Mouse (Mus musculus) megakaryocyte, embryonic 14.5 days (primary cell): ENCODE measurements around the gene Fam171b. TPM values are rescaled to one million over a fixed set of nuclear protein-coding genes. Genes with fewer than 3 reads are reported as not detected.

Experiments
- H3K27me3 ChIP-seq: replicated peaks from 2 replicates; pipeline ENCODE3; 2012; ENCODE audit warnings: inconsistent platforms
- H3K36me3 ChIP-seq: replicated peaks from 2 replicates; pipeline ENCODE3; 2012; ENCODE audit warnings: low read length, inconsistent platforms, mixed read lengths
- H3K4me1 ChIP-seq: 2 replicates; pipeline ENCODE4 v1.6.1; 2012; ENCODE audit warnings: inconsistent platforms
- H3K4me3 ChIP-seq: replicated peaks from 2 replicates; pipeline ENCODE3; 2012; ENCODE audit warnings: moderate library complexity, mild to moderate bottlenecking, inconsistent platforms
- H3K9me3 ChIP-seq: 2 replicates; pipeline ENCODE4 v1.6.1; 2012; ENCODE audit warnings: inconsistent platforms
- FLI1 ChIP-seq: IDR thresholded peaks from 2 replicates; pipeline ENCODE4 v1.6.1; 2012; ENCODE audit warnings: low read length, inconsistent platforms, mixed read lengths
- GATA1 ChIP-seq: IDR thresholded peaks from 3 replicates; pipeline ENCODE4 v1.6.1; 2012; ENCODE audit warnings: mixed read lengths, low read length, inconsistent platforms, borderline replicate concordance
- polyA plus RNA-seq: library from polyadenylated mRNA; stranded (reverse); fragments of >175 nt; gene quantifications from 2 replicates; pipeline ENCODE4 v1.2.3, GENCODE M21; 2012; ENCODE audit warnings: low replicate concordance; ENCODE audit not compliant: insufficient read depth

The Fam171b gene
- polyA plus RNA-seq, 1 experiment, result not detected

- Histone ChIP-seq H3K36me3 (no peaks in the 10 kb centered on the region), H3K4me1 (peaks cover 19% of the 10 kb centered on the region), H3K27me3 (peaks cover 46% of the 10 kb centered on the region), H3K4me3 (peak overlapping the region; percentile 93), H3K9me3 (no peaks in the 10 kb centered on the region)
- TF ChIP-seq GATA1 (no peak), FLI1 (no peak)
Measured at GRCm38 (mm10) chr2:83813273-83813892, 947 bp downstream of the Fam171b start.

DNA sequence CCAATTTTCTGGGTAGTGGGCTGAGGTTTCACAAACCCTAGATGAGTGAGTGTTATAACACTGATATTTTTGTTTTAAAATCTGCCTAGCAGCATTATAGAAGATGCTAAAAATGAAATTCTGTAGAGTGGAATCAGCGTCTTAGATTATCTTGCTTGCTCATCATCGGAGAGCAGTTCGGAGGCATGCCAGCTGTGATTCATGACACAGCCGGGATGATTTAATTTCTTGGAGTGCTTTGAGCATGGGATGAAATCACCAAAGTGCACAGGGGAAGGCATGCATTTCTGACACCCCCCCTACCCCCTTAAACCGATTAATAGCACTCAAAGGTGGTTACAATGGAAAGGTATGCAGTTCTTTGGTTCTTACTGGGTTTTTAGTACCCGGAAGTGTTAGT is 1.6 kb downstream of the Fam171b start:
- TF ChIP-seq FLI1, result no peak
- Histone ChIP-seq H3K9me3 (no peaks in the 10 kb centered on the region), H3K36me3 (no peaks in the 10 kb centered on the region), H3K4me1 (peaks cover 19% of the 10 kb centered on the region), H3K27me3 (peaks cover 46% of the 10 kb centered on the region), H3K4me3 (no peak overlapping the region)

DNA sequence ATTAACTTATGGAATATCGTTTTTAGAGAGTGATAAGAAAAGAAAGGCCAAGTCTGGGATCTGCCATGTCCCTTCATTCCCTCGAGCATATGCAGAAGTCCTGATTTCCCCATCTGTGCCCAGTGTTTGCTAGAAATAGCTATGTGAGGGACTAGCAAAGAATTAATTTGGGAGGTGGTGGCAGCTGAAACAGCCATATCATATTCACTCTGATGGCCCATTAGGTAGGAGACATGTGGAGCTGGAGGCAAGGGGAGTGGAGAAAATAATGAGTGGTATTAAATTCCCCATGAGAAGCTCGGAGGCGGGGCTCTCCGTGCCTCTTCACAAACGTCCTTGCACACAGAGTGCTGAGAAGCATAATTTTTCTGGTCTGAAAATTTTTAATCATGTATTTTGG is 3.7 kb downstream of the Fam171b start:
- Histone ChIP-seq H3K4me3 (no peak overlapping the region), H3K9me3 (no peaks in the 10 kb centered on the region), H3K4me1 (peaks cover 19% of the 10 kb centered on the region), H3K36me3 (no peaks in the 10 kb centered on the region), H3K27me3 (peaks cover 35% of the 10 kb centered on the region)
- TF ChIP-seq GATA1 (no peak), FLI1 (no peak)

GRCm38 (mm10) chr2:83825161-83825560 is 12.7 kb downstream of the Fam171b start:
- Histone ChIP-seq H3K4me3 (no peak overlapping the region), H3K36me3 (no peaks in the 10 kb centered on the region), H3K9me3 (no peaks in the 10 kb centered on the region), H3K4me1 (no peaks in the 10 kb centered on the region), H3K27me3 (no peaks in the 10 kb centered on the region)
- TF ChIP-seq FLI1 (no peak), GATA1 (no peak)

GRCm38 (mm10) chr2:83828895-83829539 is 16.6 kb downstream of the Fam171b start:
- H3K9me3 ChIP-seq, result no peaks in the 10 kb centered on the region
- no peaks in the 10 kb centered on the region for H3K36me3 ChIP-seq
- no peaks in the 10 kb centered on the region for H3K27me3 ChIP-seq
- H3K4me3 ChIP-seq, result no peak overlapping the region
- TF ChIP-seq GATA1 (no peak), FLI1 (no peak)
- H3K4me1 ChIP-seq, result no peaks in the 10 kb centered on the region

DNA sequence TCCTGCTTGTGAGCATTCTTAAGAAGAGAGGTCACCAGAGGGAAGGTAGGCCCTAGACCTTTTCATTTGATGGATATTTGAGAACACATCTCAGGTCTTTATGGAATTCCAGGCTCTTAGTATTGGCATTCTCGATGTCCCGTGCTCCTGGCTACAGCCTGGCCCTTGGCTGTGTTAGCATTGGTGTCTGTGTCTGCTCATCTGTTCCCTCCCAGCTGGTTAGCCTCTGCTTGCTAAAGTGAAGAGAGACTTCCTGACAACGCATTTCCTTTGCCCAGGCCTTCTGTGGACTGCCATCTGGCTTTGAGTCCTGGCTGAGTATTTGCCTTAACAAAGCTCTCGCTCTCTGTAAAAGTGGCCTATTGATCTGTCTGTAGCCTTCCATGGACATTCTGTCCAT is 20.5 kb downstream of the Fam171b start:
- Histone ChIP-seq H3K36me3 (no peaks in the 10 kb centered on the region), H3K4me3 (no peak overlapping the region), H3K4me1 (no peaks in the 10 kb centered on the region), H3K9me3 (no peaks in the 10 kb centered on the region), H3K27me3 (no peaks in the 10 kb centered on the region)
- TF ChIP-seq GATA1, result no peak
- TF ChIP-seq FLI1, result no peak

DNA sequence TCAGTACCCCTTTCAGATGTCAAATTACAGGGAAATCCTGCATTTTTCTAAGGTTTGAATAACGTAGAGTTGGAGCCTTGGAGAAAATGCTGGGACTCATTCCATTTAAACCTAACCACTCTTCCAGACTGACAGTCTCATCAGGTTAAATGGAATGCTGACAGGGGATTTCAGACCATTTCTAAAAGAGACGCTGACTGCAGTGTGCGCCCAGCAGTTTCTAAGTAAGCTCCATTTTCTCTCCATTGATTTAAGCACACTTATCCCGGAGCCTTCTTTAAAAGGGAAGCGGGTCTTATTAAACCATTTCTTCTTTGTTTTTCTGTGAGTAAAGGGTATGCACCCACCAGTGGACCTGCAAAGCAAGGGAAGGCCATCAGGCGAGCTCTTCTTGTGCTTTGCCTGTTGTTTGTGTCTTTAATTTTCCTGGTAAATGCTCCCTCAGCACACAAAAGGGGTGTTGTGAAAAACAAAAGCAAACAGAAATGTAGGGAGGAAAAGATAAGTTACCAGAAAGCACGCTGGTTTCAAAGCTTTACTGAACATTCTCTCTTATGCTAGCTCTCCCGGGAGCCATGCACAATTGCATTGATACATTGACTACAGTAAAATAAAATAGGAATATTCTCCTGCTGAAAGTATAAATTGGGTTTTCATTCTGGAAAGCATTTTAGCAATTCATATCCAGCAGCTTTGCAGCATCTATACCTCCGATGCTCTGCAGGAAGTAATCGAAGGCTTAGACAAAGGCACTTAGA is 23.1 kb downstream of the Fam171b start:
- no peaks in the 10 kb centered on the region for H3K36me3 ChIP-seq
- peaks cover 2% of the 10 kb centered on the region for H3K27me3 ChIP-seq
- TF ChIP-seq GATA1 (no peak), FLI1 (no peak)
- H3K4me3 ChIP-seq, result no peak overlapping the region
- no peaks in the 10 kb centered on the region for H3K4me1 ChIP-seq
- peaks cover 3% of the 10 kb centered on the region; the same call in 1 of the 2 replicates for H3K9me3 ChIP-seq

GRCm38 (mm10) chr2:83848495-83848894 is 36.1 kb downstream of the Fam171b start:
- Histone ChIP-seq H3K9me3 (no peaks in the 10 kb centered on the region), H3K4me1 (no peaks in the 10 kb centered on the region), H3K4me3 (no peak overlapping the region), H3K27me3 (no peaks in the 10 kb centered on the region), H3K36me3 (no peaks in the 10 kb centered on the region)
- no peak for TF ChIP-seq GATA1
- TF ChIP-seq FLI1, result no peak

DNA sequence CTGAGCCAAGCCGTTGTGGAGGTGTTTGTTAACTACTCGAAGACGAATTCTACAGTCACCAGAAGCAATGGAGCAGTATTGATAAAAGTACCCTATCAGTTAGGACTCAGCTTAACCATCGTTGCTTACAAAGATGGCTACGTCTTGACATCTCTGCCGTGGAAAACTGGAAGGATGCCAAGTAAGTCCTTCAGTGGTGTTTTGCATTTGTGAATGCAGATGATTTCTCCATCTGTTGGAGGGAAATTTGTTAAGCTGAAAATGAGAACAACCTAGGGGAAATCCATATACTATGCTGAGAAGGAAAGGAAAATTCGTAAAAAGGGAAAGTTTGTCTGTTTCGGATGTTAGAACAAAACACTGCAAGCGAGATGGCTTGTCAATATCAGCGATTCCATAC is 41.0 kb downstream of the Fam171b start:
- Histone ChIP-seq H3K27me3 (no peaks in the 10 kb centered on the region), H3K36me3 (no peaks in the 10 kb centered on the region), H3K4me3 (no peak overlapping the region), H3K9me3 (no peaks in the 10 kb centered on the region), H3K4me1 (no peaks in the 10 kb centered on the region; the same call in 1 of the 2 replicates)
- TF ChIP-seq GATA1 (no peak), FLI1 (no peak)

GRCm38 (mm10) chr2:83856236-83856635 is 43.8 kb downstream of the Fam171b start:
- TF ChIP-seq GATA1, result no peak
- TF ChIP-seq FLI1, result no peak
- Histone ChIP-seq H3K4me3 (no peak overlapping the region), H3K36me3 (no peaks in the 10 kb centered on the region), H3K4me1 (no peaks in the 10 kb centered on the region; the same call in 1 of the 2 replicates), H3K27me3 (no peaks in the 10 kb centered on the region), H3K9me3 (no peaks in the 10 kb centered on the region)
